Mouse (Mus musculus) MEL (cell line): ENCODE measurements around the gene Nap1l4.

Source experiments
- MYC ChIP-seq: IDR thresholded peaks from 2 replicates; pipeline ENCODE4 v1.6.1; 2011; ENCODE audit warnings: low read depth, mild to moderate bottlenecking, low read length, improper control_type of control experiment, moderate library complexity
- POLR2A ChIP-seq, 2 experiments: IDR thresholded peaks; 2 replicates each; pipeline ENCODE4 v1.6.1; 2011 to 2012; ENCODE audit warnings: low read length in 2 of 2, mild to moderate bottlenecking in 2 of 2, control low read depth in 1 of 2, improper control_type of control experiment in 1 of 2, low read depth in 1 of 2, moderate library complexity in 1 of 2; ENCODE audit not compliant: control insufficient read depth in 1 of 2, insufficient read depth in 1 of 2, poor library complexity in 1 of 2

- no peak for TF ChIP-seq MYC
- no peak for TF ChIP-seq POLR2A (IDR thresholded peaks at IDR 0.05; ENCODE audit: control insufficient read depth in 1 of 2, insufficient read depth in 1 of 2, low read depth in 1 of 2, low read length in 2 of 2, poor library complexity in 1 of 2)
Measured at GRCm38 (mm10) chr7:143563787-143564186, 14.9 kb upstream of the Nap1l4 start.
